Mouse (Mus musculus): Measurements from ENCODE around the gene Ap1m2. TPM values are rescaled to one million over a fixed set of nuclear protein-coding genes. Genes with fewer than 3 reads are reported as not detected.

The Ap1m2 gene
- polyA plus RNA-seq, 1 experiment = not detected

DNA sequence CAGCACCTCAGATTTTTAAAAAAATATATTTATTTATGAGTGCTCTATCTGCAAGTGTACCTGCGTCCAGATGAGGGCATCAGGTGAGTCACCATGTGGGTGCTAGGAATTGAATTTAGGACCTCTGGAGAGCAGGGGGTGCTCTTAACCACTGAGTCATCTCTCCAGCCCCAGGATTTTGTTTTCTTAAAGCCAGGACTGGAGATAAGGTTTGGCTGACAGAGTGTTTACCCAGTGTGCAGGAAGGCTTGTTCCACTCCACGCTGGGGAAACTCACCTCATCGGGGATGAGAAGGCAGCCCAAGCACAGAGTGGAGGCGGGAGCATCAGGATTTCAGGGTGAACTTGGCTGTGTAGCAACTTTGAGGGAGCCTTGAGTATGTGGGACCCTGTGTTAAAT, 28.3 kb upstream of the Ap1m2 start:
- Histone ChIP-seq H3K9me3 (no peaks in the 10 kb centered on the region), H3K36me3 (replicated peaks; ENCODE audit: low read length) (peaks cover 96% of the 10 kb centered on the region), H3K4me3 (replicated peaks) (no peak overlapping the region), H3K4me1 (peaks cover 86% of the 10 kb centered on the region), H3K27me3 (replicated peaks) (no peaks in the 10 kb centered on the region)
- no peak for TF ChIP-seq FLI1 (IDR thresholded peaks at IDR 0.05; ENCODE audit: low read length)
- no peak for TF ChIP-seq GATA1 (IDR thresholded peaks at IDR 0.05; ENCODE audit: borderline replicate concordance, low read length)

DNA sequence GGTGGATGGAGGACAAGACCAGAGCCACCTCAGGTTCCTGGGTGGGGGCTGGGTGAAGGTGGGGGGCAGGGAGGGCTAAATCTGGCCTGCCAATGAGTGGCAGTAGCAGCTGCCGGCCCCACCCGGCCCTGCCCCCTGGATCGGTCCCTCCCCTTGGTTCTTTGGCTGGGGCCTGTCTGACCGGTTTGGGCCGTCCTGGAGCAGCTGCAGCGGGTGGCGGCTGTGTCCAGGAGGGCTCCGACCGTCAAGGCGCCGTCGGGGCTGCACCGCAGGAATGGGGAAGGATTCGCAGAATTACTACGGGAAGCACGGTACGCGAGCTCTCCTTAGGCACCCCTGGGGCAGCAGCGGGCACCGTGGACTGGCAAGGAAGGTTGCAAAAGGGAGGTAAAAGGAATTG, 25.5 kb upstream of the Ap1m2 start:
- no peaks in the 10 kb centered on the region for H3K27me3 ChIP-seq (replicated peaks)
- peaks cover 88% of the 10 kb centered on the region for H3K4me1 ChIP-seq
- no peaks in the 10 kb centered on the region for H3K9me3 ChIP-seq
- peaks cover 86% of the 10 kb centered on the region for H3K36me3 ChIP-seq (replicated peaks; ENCODE audit: low read length)
- H3K4me3 ChIP-seq (replicated peaks) = no peak overlapping the region
- no peak for TF ChIP-seq FLI1 (IDR thresholded peaks at IDR 0.05; ENCODE audit: low read length)
- TF ChIP-seq GATA1 (IDR thresholded peaks at IDR 0.05; ENCODE audit: borderline replicate concordance, low read length) = no peak

DNA sequence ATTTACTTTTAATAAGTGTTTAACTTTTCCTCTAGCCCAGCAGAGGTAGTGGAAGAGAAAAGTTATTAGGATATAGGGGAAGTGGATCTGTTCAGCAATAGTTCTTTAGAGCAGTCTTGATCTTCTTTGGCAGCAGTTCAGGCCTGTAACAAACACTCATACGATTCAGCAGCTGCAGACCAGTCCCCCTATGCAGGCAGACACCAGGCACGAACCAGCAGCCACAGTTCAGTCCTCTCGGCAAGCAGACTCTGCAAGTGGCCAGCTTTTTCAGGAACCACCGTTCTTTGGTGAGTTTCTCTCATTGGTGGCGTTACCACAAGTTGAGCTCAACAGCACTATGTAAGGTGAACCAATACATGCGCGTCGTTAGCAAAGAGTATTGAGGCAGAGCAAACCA, 24.4 kb upstream of the Ap1m2 start:
- peaks cover 74% of the 10 kb centered on the region for H3K36me3 ChIP-seq (replicated peaks; ENCODE audit: low read length)
- no peak overlapping the region for H3K4me3 ChIP-seq (replicated peaks)
- TF ChIP-seq FLI1 (IDR thresholded peaks at IDR 0.05; ENCODE audit: low read length) (no peak), GATA1 (IDR thresholded peaks at IDR 0.05; ENCODE audit: borderline replicate concordance, low read length) (no peak)
- no peaks in the 10 kb centered on the region for H3K9me3 ChIP-seq
- no peaks in the 10 kb centered on the region for H3K27me3 ChIP-seq (replicated peaks)
- peaks cover 85% of the 10 kb centered on the region for H3K4me1 ChIP-seq

DNA sequence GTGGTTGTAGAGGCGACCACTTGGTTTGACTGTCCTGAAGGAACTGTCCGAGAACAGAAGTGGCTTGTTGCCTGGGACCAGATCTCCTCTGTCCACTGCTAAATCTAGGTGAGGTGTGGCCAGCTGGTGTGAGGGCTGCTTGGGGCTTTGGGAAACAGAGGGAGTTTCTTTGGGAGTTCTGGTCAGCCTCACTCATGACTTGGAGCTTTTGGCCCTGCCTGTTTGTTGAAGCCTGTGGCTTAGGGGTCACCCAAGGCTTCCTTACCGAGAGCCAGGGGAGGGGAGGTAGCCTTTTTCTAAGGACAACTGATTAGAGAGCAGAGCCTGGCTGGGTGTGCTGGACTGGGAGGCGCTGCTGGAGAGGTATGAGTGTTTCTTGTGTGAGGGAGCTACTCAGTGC, 23.3 kb upstream of the Ap1m2 start:
- peaks cover 68% of the 10 kb centered on the region for H3K36me3 ChIP-seq (replicated peaks; ENCODE audit: low read length)
- no peaks in the 10 kb centered on the region for H3K27me3 ChIP-seq (replicated peaks)
- TF ChIP-seq GATA1 (IDR thresholded peaks at IDR 0.05; ENCODE audit: borderline replicate concordance, low read length) (no peak), FLI1 (IDR thresholded peaks at IDR 0.05; ENCODE audit: low read length) (no peak)
- H3K4me1 ChIP-seq = peaks cover 82% of the 10 kb centered on the region
- H3K4me3 ChIP-seq (replicated peaks) = no peak overlapping the region
- no peaks in the 10 kb centered on the region for H3K9me3 ChIP-seq

DNA sequence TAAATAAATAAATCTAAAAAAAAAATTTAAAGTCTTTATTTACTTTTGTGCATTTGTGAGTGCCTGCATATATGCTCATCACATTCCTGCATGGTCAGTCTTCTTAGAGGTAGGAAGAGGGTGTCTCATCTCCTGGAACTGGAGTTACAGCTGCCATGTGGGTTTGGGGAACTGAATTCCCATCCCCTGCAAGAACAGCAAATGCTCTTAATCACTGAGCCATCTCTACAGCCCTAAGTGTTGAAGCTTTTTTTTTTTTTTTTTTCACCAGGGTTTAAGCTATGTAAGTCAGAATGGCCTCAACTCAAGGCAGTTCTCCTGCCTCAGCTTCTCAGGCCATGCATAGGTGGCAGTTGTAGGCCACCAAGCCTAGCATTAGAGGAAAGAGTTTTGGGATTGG, 22.6 kb upstream of the Ap1m2 start:
- Histone ChIP-seq H3K27me3 (replicated peaks) (no peaks in the 10 kb centered on the region), H3K4me1 (peaks cover 82% of the 10 kb centered on the region), H3K36me3 (replicated peaks; ENCODE audit: low read length) (peaks cover 68% of the 10 kb centered on the region), H3K9me3 (no peaks in the 10 kb centered on the region), H3K4me3 (replicated peaks) (no peak overlapping the region)
- no peak for TF ChIP-seq GATA1 (IDR thresholded peaks at IDR 0.05; ENCODE audit: borderline replicate concordance, low read length)
- TF ChIP-seq FLI1 (IDR thresholded peaks at IDR 0.05; ENCODE audit: low read length) = no peak

DNA sequence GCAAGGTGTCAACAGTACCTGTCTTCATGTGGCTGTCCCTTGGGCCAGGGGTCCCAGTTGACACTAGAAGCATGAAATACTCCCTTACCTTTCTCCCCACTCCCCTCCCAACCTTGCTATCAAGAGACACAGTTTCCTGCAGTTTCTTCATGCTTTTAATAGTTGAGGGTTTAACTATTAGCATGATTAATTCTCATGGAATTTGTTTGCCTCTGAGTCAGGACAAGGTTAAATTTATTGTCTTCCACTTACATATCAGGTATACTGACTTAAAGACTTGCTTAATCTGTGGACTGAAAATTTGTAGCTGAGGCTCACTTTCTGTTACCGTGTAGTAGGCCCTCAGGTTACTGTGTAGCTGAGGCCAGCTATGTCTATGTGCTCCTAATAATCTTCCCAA, 21.4 kb upstream of the Ap1m2 start:
- H3K9me3 ChIP-seq = no peaks in the 10 kb centered on the region
- H3K27me3 ChIP-seq (replicated peaks) = no peaks in the 10 kb centered on the region
- H3K4me1 ChIP-seq = peaks cover 87% of the 10 kb centered on the region
- H3K36me3 ChIP-seq (replicated peaks; ENCODE audit: low read length) = peaks cover 59% of the 10 kb centered on the region
- TF ChIP-seq GATA1 (IDR thresholded peaks at IDR 0.05; ENCODE audit: borderline replicate concordance, low read length) (no peak), FLI1 (IDR thresholded peaks at IDR 0.05; ENCODE audit: low read length) (no peak)
- peak overlapping the region; percentile 67 for H3K4me3 ChIP-seq (replicated peaks)

DNA sequence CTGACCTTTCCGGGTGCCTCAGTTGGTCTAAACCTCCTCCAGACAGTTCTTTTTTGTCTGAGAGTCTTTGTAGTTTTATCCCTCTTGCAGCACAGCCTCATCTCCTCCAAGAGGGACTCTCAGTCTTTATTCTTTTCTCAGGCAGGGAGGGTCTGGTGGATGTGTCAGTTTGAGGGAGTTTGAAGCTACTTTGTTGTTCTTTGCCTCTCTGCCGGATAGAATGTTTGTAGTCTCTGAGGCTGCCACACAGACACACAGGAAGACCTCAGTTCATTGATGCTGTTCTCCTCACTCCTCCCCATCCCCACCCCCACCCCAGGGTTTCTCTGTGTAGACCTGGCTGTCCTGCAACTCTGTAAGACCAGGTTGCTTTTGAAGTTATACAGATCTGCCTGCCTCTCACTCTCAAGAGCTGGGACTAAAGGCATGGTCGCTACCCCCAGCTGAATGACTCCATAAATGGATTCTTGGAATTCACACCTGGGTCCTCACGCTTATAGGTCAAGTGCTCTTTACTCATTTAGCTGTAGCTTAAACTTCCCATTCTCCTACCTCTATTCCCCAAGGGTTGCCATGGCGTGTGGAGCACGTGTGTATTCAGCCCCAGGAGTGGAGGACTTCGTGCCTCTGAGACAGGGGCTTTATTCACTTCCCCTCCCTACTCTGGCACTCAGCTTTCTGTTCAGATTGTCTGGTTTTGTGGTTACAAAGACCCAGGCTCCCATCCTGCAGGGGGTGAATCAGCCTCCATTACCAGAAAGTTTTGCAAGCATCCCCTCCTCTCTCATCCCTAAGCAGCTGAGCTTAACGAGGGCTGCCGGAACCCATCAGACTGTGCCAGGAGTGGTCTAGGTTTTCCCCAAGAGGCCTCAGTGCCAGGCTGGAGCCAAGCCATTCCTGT, 20.3 kb upstream of the Ap1m2 start:
- H3K27me3 ChIP-seq (replicated peaks) = no peaks in the 10 kb centered on the region
- H3K4me3 ChIP-seq (replicated peaks) = peak overlapping the region; percentile 72
- peaks cover 87% of the 10 kb centered on the region for H3K4me1 ChIP-seq
- TF ChIP-seq FLI1 (IDR thresholded peaks at IDR 0.05; ENCODE audit: low read length) (no peak), GATA1 (IDR thresholded peaks at IDR 0.05; ENCODE audit: borderline replicate concordance, low read length) (no peak)
- H3K36me3 ChIP-seq (replicated peaks; ENCODE audit: low read length) = peaks cover 55% of the 10 kb centered on the region
- no peaks in the 10 kb centered on the region for H3K9me3 ChIP-seq

DNA sequence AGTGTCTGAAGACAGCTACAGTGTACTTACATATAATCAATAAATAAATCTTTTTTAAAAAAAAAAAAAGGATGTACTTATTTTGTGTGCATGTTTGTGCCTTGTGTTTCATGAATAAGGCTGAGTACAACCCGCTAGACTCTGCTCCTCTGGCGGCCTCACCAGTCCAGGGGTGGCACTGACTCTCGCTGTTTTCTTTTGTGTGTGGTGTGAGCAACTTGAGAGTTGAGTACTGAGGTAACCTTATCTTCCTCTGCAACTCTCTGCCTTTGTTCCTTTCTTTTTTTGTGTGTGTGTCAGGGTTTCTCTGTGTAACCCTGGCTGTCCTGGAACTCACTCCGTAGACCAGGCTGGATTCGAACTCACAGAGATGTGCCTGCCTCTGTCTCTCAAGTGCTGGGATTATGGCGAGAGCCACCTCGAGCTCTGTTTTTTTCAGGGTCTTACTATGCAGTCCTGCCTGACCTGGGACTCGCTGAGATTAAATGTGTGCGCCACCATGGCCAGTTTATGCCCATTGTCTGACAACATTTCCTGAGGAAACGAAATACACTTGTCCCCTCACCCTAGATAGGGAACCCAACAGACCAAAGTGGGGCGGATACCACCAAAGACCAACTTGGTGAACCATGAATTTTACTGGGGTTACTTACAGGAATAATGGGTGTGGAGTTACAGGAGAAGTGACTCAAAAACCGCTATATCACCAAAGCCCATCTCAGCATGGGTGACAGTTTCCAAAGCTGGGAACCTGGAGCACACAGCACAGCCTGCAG, 19.4 kb upstream of the Ap1m2 start:
- no peaks in the 10 kb centered on the region for H3K9me3 ChIP-seq
- H3K4me3 ChIP-seq (replicated peaks) = peak overlapping the region; percentile 14
- peaks cover 85% of the 10 kb centered on the region for H3K4me1 ChIP-seq
- H3K27me3 ChIP-seq (replicated peaks) = no peaks in the 10 kb centered on the region
- TF ChIP-seq FLI1 (IDR thresholded peaks at IDR 0.05; ENCODE audit: low read length) (no peak), GATA1 (IDR thresholded peaks at IDR 0.05; ENCODE audit: borderline replicate concordance, low read length) (no peak; the same call in 2 of the 3 replicates)
- H3K36me3 ChIP-seq (replicated peaks; ENCODE audit: low read length) = peaks cover 47% of the 10 kb centered on the region

DNA sequence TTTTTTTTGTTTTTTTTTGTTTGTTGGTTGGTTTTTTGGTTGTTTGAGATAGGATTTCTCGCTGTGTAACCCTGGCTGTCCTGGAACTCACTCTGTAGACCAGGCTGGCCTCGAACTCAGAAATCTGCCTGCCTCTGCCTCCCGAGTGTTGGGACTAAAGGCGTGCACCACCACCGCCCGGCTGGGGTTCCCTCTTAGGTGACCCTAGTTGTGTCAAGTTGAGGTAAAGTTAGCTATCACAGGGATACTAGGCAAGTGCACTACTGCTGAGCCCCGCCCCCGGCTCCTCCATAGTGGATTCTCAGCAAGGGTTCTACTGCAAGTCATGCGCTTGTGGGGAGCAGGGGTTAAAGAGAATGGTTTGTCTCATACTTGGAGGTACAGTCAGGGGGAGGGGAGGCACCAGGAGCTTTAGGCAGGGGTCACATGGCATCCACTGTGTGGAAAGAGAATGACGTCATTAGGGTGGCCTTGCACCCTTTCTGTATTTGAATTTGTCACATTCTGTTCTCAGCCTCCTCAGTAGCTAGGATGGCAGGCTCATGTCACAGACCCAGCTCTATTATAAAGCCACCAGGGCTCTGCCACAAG, 17.7 kb upstream of the Ap1m2 start:
- Histone ChIP-seq H3K4me1 (peaks cover 86% of the 10 kb centered on the region), H3K27me3 (replicated peaks) (no peaks in the 10 kb centered on the region), H3K9me3 (no peaks in the 10 kb centered on the region), H3K36me3 (replicated peaks; ENCODE audit: low read length) (peaks cover 46% of the 10 kb centered on the region), H3K4me3 (replicated peaks) (peak overlapping the region; percentile 46)
- TF ChIP-seq GATA1 (IDR thresholded peaks at IDR 0.05; ENCODE audit: borderline replicate concordance, low read length) (no peak), FLI1 (IDR thresholded peaks at IDR 0.05; ENCODE audit: low read length) (no peak)

Data from megakaryocyte, embryonic 14.5 days (primary cell).